Mouse (Mus musculus): ENCODE data around the gene Klhl21.

DNA sequence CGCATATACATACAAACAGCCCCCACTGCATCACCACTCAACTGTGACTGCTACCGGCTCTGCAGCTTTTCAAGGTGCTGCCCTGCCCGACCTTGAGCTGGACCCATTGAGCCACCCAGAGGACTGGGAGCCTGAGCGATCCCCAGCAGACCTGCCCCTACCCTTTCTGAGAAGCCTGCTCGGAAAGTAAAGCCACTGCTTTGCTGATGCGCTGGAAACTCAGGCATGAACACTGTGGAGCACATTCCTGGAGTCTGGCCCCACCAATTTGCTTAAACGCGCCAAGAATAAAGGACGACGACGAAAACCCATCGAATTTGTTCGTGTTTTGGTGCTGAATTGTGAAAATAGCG is 479 bp upstream of the Klhl21 start:
- no peak for TF ChIP-seq GATA1 (IDR thresholded peaks at IDR 0.05; ENCODE audit: borderline replicate concordance, low read length)
- no peak for TF ChIP-seq FLI1 (IDR thresholded peaks at IDR 0.05; ENCODE audit: low read length)
